Mouse (Mus musculus): ENCODE results near the gene Ppp1r3e. TPM values are rescaled to one million over a fixed set of nuclear protein-coding genes. Genes with fewer than 3 reads are reported as not detected.

The Ppp1r3e gene
- polyA plus RNA-seq, 1 experiment = 21.0 TPM

DNA sequence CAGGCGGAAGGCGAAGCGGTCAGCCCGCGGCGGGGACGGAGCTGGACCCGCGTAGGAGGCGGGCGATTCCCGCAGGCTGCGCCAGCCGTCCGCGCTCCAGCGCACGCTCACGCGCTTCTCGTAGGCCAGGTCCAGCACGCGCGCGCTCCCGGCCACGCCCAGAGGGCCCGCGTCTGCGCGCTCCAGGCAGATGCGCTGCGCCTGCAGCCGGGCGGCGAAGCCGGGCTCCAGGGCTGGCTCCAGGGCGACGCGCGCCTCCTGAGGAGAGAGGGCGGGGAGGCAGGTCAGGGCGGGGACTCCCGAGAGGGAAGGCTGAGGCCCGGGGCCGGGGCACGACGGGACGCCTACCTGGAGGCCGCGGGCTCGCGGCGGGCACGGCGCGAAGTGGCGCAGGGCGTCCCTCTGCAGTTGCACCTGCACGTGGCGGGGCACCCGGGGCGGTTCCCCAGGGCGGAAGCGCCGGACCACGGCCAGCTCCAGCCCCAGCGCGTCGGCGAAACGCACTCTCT is 757 bp downstream of the Ppp1r3e start:
- peak; percentile 94 for DNase-seq
- peak overlapping the region; percentile 65 for H3K27ac ChIP-seq (ENCODE audit: insufficient read depth, low read depth, low read length)
- under 1% methylated on average over 72 of the region's 72 CpGs for WGBS

DNA sequence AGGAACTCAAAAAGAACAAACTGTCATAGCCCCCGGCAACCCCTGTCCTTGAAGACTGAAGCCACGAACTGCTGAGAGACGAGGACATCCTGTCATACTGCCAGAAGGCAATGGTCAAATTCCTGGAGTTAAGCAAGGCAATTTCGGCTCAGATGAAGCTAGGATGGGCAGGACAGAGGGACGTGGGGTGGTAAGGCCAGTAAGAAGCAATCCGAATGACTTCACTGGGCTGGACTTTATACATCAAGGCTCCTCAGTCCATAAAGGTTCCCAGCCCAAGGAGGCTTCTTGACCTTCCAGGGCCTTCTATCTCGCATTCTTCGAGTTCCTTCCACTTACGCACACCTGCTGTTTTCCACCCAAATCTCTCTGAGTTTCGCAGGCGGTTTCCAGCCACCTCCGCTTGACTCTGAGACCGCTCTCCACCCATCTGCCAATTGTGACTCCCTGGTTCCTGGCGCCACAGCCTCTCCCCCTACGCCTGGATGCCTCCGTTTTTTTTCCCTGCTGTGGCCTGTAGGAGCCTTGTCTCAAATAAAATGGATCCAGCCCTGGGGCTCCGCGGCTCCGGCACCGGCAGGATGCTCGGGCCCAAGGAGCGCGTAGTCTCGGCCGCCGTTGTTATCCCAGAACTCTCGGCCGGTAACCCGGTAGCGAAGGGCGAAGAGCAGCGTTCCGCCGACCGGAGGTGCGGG is 1.4 kb downstream of the Ppp1r3e start:
- TF ChIP-seq CTCF (conservative IDR thresholded peaks at IDR 0.05; ENCODE audit: insufficient read depth, insufficient read length, low read depth, low read length) (no peak), POLR2A (IDR thresholded peaks at IDR 0.05; ENCODE audit: low read depth, low read length) (no peak)
- H3K27ac ChIP-seq (ENCODE audit: insufficient read depth, low read depth, low read length) = peak overlapping the region; percentile 65; the same call in 1 of the 2 replicates
- peaks cover 4% of the 10 kb centered on the region for H3K4me1 ChIP-seq (ENCODE audit: control insufficient read depth, insufficient read depth, low read length)
- no peaks in the 10 kb centered on the region for H3K27me3 ChIP-seq (replicated peaks; ENCODE audit: control insufficient read depth, insufficient read depth, low read length)
- 5% methylated on average over 36 of the region's 36 CpGs for WGBS
- H3K36me3 ChIP-seq (ENCODE audit: control insufficient read depth, insufficient read depth, low read length) = no peaks in the 10 kb centered on the region
- peak overlapping the region; percentile 77 for H3K4me3 ChIP-seq (ENCODE audit: insufficient read depth, low read depth, low read length)
- peak; percentile 66 for DNase-seq

More for the DNA sequence above, 757 bp downstream of the Ppp1r3e start:
- no peaks in the 10 kb centered on the region for H3K27me3 ChIP-seq (replicated peaks; ENCODE audit: control insufficient read depth, insufficient read depth, low read length)
- no peaks in the 10 kb centered on the region for H3K36me3 ChIP-seq (ENCODE audit: control insufficient read depth, insufficient read depth, low read length)
- peak overlapping the region; percentile 77 for H3K4me3 ChIP-seq (ENCODE audit: insufficient read depth, low read depth, low read length)
- H3K4me1 ChIP-seq (ENCODE audit: control insufficient read depth, insufficient read depth, low read length) = peaks cover 4% of the 10 kb centered on the region
- TF ChIP-seq POLR2A (IDR thresholded peaks at IDR 0.05; ENCODE audit: low read depth, low read length) (peak; percentile 23), CTCF (conservative IDR thresholded peaks at IDR 0.05; ENCODE audit: insufficient read depth, insufficient read length, low read depth, low read length) (no peak)

DNA sequence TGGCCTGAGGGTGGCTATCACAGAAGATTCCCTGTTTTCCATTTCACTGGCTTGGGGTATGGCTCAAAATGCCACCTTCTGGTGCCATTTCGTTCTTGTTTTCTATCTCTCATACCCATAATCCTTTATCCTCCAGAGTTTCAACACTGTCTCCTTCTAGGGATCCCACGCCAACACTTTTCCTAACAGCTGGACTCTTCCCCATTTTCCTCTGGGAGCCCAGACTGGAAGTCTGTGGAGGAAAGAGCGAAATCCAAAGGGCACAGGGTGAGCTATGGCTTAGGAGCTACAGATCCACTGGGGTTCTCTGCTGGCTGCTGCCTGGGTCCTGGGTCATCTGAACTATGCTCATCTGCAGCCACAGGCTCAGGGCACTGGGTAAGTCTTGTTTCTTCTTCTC is 3.2 kb downstream of the Ppp1r3e start:
- no peak overlapping the region for H3K27ac ChIP-seq (ENCODE audit: insufficient read depth, low read depth, low read length)
- peaks cover 4% of the 10 kb centered on the region for H3K4me1 ChIP-seq (ENCODE audit: control insufficient read depth, insufficient read depth, low read length)
- no peak overlapping the region for H3K4me3 ChIP-seq (ENCODE audit: insufficient read depth, low read depth, low read length)
- WGBS = 96% methylated on average over 3 of the region's 3 CpGs
- H3K27me3 ChIP-seq (replicated peaks; ENCODE audit: control insufficient read depth, insufficient read depth, low read length) = no peaks in the 10 kb centered on the region
- TF ChIP-seq POLR2A (IDR thresholded peaks at IDR 0.05; ENCODE audit: low read depth, low read length) (no peak), CTCF (conservative IDR thresholded peaks at IDR 0.05; ENCODE audit: insufficient read depth, insufficient read length, low read depth, low read length) (no peak)
- H3K36me3 ChIP-seq (ENCODE audit: control insufficient read depth, insufficient read depth, low read length) = no peaks in the 10 kb centered on the region
- no peak for DNase-seq

DNA sequence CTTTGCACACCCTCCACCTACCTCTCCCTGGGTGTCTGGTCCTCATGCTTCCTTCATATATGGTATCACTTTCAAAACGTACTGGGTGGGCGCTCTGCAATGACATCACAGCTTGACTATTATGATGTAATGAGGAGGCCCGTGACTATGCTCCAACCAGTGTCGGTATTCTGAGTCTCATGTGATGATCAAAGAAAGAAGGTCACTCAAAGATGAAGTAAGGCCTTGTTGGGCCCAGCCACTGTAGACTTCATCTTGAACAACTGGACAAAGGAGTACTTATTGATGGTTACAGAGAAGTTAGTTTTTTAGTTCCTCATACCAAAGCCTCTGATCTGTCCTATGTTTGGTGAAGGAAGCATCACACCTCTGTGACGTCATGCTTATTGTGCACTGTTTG is 6.5 kb downstream of the Ppp1r3e start, which contains the start of gene Homez:
Gene Homez, minus strand, starts transcription at position 101 of the 400 bp plus-strand sequence.
- 91% methylated on average over 5 of the region's 5 CpGs for WGBS
- DNase-seq = no peak

DNA sequence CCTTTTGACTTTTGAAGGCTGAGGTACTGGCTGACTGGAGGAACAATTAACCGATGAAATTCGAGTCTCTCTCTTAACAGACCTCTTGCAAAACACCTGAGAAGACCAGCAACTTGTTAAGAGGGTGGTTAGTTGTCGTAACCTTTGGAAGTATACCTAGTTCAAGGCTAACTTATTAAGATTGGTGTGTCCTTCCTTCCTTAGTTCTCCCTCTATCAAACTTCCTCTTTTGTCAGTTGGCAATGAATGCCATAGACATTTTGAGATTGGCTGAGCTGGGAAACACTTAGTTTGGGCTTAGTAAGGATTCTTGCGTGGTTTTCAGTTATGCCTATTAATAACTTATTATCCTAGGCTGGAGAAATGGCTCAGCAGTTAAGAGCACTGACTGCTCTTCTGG is 9.3 kb downstream of the Ppp1r3e start:
- no peaks in the 10 kb centered on the region for H3K36me3 ChIP-seq (ENCODE audit: control insufficient read depth, insufficient read depth, low read length)
- WGBS = 81% methylated on average over 4 of the region's 4 CpGs

More for the DNA sequence above, 6.5 kb downstream of the Ppp1r3e start, which contains the start of gene Homez:
- peaks cover 3% of the 10 kb centered on the region for H3K4me1 ChIP-seq (ENCODE audit: control insufficient read depth, insufficient read depth, low read length)
- H3K4me3 ChIP-seq (ENCODE audit: insufficient read depth, low read depth, low read length) = no peak within 1 kb of the TSS
- H3K27ac ChIP-seq (ENCODE audit: insufficient read depth, low read depth, low read length) = no peak within 1 kb of the TSS
- H3K36me3 ChIP-seq (ENCODE audit: control insufficient read depth, insufficient read depth, low read length) = no peaks in the 10 kb centered on the region
- TF ChIP-seq CTCF (conservative IDR thresholded peaks at IDR 0.05; ENCODE audit: insufficient read depth, insufficient read length, low read depth, low read length) = no peak
- TF ChIP-seq POLR2A (IDR thresholded peaks at IDR 0.05; ENCODE audit: low read depth, low read length) = no peak
- no peaks in the 10 kb centered on the region for H3K27me3 ChIP-seq (replicated peaks; ENCODE audit: control insufficient read depth, insufficient read depth, low read length)

DNA sequence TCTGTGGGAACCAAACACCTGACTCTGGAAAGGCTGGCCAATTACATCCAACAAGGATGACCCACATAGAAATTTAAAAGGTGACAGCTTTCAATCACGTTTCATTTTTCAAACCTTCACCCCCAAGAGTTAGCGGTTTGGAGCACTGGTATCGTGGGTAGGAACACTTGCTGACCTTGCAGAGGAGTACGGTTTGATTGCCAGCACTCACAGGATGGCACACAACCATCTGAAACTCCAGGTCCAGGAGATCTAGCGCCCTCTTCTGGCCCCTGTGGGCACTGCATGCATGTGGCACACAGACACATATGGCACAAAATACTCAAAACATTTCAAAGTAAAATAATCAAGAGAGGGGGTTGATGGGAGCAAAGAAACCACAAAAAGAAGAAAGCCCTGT is 10.4 kb downstream of the Ppp1r3e start:
- peak; percentile 15 for DNase-seq
- no peaks in the 10 kb centered on the region for H3K27me3 ChIP-seq (replicated peaks; ENCODE audit: control insufficient read depth, insufficient read depth, low read length)
- H3K4me3 ChIP-seq (ENCODE audit: insufficient read depth, low read depth, low read length) = no peak overlapping the region
- TF ChIP-seq CTCF (conservative IDR thresholded peaks at IDR 0.05; ENCODE audit: insufficient read depth, insufficient read length, low read depth, low read length) (peak; percentile 49), POLR2A (IDR thresholded peaks at IDR 0.05; ENCODE audit: low read depth, low read length) (no peak)
- no peaks in the 10 kb centered on the region for H3K36me3 ChIP-seq (ENCODE audit: control insufficient read depth, insufficient read depth, low read length)
- no peak overlapping the region for H3K27ac ChIP-seq (ENCODE audit: insufficient read depth, low read depth, low read length)
- no peaks in the 10 kb centered on the region for H3K4me1 ChIP-seq (ENCODE audit: control insufficient read depth, insufficient read depth, low read length)
- 66% methylated on average over 5 of the region's 5 CpGs for WGBS

More for the DNA sequence above, 9.3 kb downstream of the Ppp1r3e start:
- TF ChIP-seq CTCF (conservative IDR thresholded peaks at IDR 0.05; ENCODE audit: insufficient read depth, insufficient read length, low read depth, low read length) (no peak), POLR2A (IDR thresholded peaks at IDR 0.05; ENCODE audit: low read depth, low read length) (no peak)
- Histone ChIP-seq H3K4me3 (ENCODE audit: insufficient read depth, low read depth, low read length) (no peak overlapping the region), H3K4me1 (ENCODE audit: control insufficient read depth, insufficient read depth, low read length) (no peaks in the 10 kb centered on the region), H3K27ac (ENCODE audit: insufficient read depth, low read depth, low read length) (no peak overlapping the region), H3K27me3 (replicated peaks; ENCODE audit: control insufficient read depth, insufficient read depth, low read length) (no peaks in the 10 kb centered on the region)
- no peak for DNase-seq

DNA sequence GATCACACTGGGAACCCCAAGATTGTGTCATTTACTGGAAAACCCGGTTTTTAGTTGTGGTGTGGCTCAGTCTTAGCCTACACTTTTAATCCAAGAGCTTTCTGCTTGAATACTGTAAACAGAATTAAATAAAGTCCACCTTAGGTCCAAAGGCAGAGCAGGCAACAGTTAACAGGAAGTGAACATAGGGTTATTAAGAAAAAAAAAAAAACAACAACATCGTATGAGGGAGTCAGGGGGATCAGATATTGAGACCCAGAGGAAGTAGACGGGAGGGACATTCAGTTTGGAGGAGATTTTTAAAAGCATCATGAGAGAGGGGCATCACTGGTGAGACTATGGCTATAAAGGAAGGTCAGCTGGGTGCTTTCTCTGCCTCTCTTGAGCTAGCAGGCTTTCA is 11.1 kb downstream of the Ppp1r3e start:
- no peaks in the 10 kb centered on the region for H3K4me1 ChIP-seq (ENCODE audit: control insufficient read depth, insufficient read depth, low read length)
- H3K27me3 ChIP-seq (replicated peaks; ENCODE audit: control insufficient read depth, insufficient read depth, low read length) = no peaks in the 10 kb centered on the region
- H3K36me3 ChIP-seq (ENCODE audit: control insufficient read depth, insufficient read depth, low read length) = no peaks in the 10 kb centered on the region
- H3K4me3 ChIP-seq (ENCODE audit: insufficient read depth, low read depth, low read length) = no peak overlapping the region
- no peak overlapping the region for H3K27ac ChIP-seq (ENCODE audit: insufficient read depth, low read depth, low read length)
- 46% methylated on average over 3 of the region's 3 CpGs for WGBS
- TF ChIP-seq CTCF (conservative IDR thresholded peaks at IDR 0.05; ENCODE audit: insufficient read depth, insufficient read length, low read depth, low read length) (no peak), POLR2A (IDR thresholded peaks at IDR 0.05; ENCODE audit: low read depth, low read length) (no peak)
- DNase-seq = no peak
